Mouse (Mus musculus) forelimb bud, embryonic 11.5 days (tissue): Measurements from ENCODE around the gene Cytl1.

Source experiments
- DNase-seq: peaks from one replicate; pipeline ENCODE4 v3.0.0-alpha.2; 2012; ENCODE audit warnings: low read depth, low spot score

Gene Cytl1

DNA sequence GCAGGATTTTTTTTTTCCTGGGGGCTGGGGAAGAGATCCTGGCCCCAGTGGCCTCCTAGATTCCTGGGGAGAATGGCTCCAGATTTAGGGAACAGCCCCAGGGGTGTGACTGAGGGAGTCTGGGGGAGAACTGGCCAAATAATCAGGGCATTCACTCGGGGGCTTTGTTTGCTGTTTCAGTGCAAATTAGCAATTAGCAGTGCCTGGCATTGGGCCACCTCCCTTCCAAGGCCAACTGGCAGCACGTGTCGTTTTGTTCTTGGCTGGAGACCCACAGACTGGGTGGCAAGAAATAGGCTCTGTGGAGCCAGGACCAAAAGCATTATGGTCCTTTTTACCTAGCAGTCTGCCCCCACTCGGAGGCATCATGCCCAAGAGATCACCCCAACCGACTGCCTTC lies 33.7 kb downstream of the Cytl1 start:
- no peak for DNase-seq

DNA sequence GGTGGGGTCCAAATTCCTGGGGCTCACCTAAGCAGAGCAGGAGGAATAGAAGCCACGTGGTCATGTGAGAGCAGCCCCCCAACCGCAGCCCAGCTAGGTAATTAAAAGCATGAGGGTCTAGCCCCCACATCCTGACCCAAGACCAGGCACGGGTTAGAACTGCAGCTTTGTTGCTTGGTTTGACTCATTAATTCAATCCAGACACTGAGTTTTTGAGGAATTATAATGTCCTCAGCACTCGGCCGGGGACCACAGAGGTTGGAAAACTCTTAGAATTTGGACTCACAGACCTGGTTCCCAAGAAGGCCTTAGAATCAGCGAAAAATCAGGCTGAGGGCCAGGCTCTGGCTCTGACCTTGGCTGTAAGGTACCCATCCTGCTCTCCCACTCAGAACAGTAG lies 35.6 kb downstream of the Cytl1 start:
- peak; percentile 17 for DNase-seq

DNA sequence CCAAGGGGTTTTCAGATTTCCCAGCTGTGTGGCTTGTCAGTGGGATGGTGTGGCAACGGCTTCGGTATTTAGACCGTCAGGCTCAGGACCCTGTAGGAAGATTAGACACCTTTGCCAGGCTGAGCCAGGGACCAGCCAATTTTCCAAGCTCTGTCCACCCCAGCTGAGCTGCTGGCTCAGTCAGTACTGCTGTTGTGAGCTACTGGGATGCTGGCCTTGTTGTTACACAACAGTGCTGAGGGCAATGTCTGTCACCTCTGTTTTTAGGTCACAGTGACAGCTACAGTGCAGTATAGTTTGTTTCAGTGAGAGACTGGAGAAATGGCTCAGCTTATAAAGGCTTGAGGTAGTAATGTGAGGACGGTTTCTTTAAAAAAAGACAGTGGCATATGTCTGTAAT lies 38.7 kb downstream of the Cytl1 start:
- DNase-seq: no peak

DNA sequence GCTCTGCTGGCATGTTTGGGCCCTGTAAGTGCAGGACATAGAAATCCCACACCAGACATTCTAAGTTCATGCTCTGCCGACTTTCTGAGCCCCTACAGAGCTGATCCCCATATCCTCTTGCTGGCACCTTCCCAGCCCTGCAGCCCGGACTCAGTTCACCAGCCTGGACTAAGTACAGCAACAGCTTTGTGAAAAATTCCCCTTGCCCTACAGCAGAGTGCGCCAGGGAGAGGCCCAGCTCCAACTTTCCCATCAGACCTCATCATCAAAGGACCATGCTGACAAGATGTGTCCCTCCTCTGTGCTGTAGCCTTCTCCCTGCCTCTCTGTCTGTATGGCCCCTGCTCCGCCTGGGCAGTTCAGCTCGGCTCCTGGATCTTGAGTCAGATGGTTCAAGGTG lies 40.4 kb downstream of the Cytl1 start:
- DNase-seq: no peak

DNA sequence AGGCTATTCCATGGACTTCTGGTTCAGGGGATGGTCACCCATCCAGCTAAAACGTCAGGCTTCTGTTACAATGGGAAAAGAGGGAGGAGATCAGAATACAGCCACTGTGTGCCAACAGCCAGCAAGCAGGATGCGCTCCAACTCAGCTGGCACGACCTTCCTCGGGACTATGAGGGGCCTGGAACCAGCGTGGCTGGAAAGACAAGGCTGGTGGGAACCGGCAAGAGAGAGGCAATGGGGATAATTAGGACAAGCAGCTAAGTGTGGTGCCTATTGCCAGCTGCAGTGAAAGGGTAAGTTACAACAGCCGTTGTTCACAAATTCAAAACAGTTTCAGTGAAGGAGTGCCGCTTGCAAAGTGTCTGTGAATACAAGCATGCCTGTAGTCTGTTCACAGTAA lies 48.0 kb downstream of the Cytl1 start:
- DNase-seq: peak; percentile 13

DNA sequence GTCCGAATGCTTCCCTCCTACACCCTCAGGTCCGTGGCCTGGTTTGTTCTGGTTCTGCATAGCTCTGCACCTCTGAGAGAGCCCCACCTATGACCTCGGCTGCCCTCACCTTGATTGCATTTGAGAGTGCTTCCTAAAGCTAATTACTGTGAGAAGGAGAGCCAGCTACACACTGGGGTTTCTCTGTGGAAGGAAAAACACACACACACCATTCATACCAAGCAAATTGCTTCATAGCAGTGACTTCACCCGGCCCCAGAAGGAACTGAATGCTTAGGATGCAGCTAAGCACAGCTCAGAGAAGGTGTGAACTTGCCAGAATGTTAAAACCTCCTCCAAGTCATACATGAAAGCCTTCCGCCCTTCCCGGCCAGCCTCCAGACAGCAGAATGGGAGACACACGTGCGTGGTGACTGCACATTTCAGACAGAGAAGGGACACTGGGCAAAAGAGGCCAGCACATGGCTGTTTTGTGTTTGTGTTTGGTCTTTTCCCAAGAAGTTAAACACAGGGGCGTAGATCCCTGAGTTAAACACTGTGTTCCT lies 49.6 kb downstream of the Cytl1 start:
- no peak for DNase-seq
